Mouse (Mus musculus) MEL (cell line): ENCODE data around the gene Olfr544. TPM values are rescaled to one million over a fixed set of nuclear protein-coding genes. Genes with fewer than 3 reads are reported as not detected.
"Not testable (repeated sequence)": the region's sequence is repeated elsewhere in the genome, so short reads cannot be mapped to it uniquely, and the experiment has no call there.

ENCODE experiments used
- DNase-seq: peaks from one replicate; pipeline ENCODE4 v3.0.0; 2011; ENCODE audit warnings: low read depth, low spot score
- H3K27ac ChIP-seq: 2 replicates; pipeline ENCODE4 v1.5.1; 2012; ENCODE audit warnings: low read depth, mild to moderate bottlenecking, control low read depth, low read length, moderate library complexity; ENCODE audit not compliant: control insufficient read depth
- H3K27me3 ChIP-seq, 2 experiments: fragments of 150-350 bp in 1 of 2; sonication (generic) in 1 of 2; 2 replicates each; pipeline ENCODE4 v1.6.1; 2012; ENCODE audit warnings: low read length in 2 of 2, mild to moderate bottlenecking in 2 of 2, improper control_type of control experiment in 1 of 2, moderate library complexity in 1 of 2; ENCODE audit not compliant: insufficient read depth in 2 of 2, control insufficient read depth in 1 of 2
- H3K36me3 ChIP-seq, 2 experiments: 2 replicates each; pipeline ENCODE4 v1.6.1; 2012 to 2014; ENCODE audit warnings: low read length in 2 of 2, improper control_type of control experiment in 1 of 2, inconsistent platforms in 1 of 2, mild to moderate bottlenecking in 1 of 2; ENCODE audit not compliant: insufficient read depth in 2 of 2, control insufficient read depth in 1 of 2
- H3K4me1 ChIP-seq, 2 experiments: fragments of 150-350 bp in 1 of 2; sonication (generic) in 1 of 2; 2 replicates each; pipeline ENCODE4 v1.6.1; 2012; ENCODE audit warnings: low read length in 2 of 2, improper control_type of control experiment in 1 of 2, mild to moderate bottlenecking in 1 of 2; ENCODE audit not compliant: insufficient read depth in 2 of 2, control insufficient read depth in 1 of 2
- H3K4me3 ChIP-seq, 2 experiments: fragments of 150-350 bp in 1 of 2; sonication (generic) in 1 of 2; 2 replicates each; pipeline ENCODE4 v1.5.1; 2012; ENCODE audit warnings: low read depth in 2 of 2, low read length in 2 of 2, mild to moderate bottlenecking in 2 of 2, moderate library complexity in 2 of 2, control low read depth in 1 of 2, improper control_type of control experiment in 1 of 2; ENCODE audit not compliant: control insufficient read depth in 1 of 2, insufficient read depth in 1 of 2
- H3K79me2 ChIP-seq: 2 replicates; pipeline ENCODE4 v1.6.1; 2012; ENCODE audit warnings: mild to moderate bottlenecking, low read length, moderate library complexity; ENCODE audit not compliant: control insufficient read depth, poor library complexity, insufficient read depth
- H3K9ac ChIP-seq: 2 replicates; pipeline ENCODE4 v1.6.1; 2012; ENCODE audit warnings: low read depth, mild to moderate bottlenecking, control low read depth, low read length, moderate library complexity; ENCODE audit not compliant: control insufficient read depth, poor library complexity, severe bottlenecking
- H3K9me3 ChIP-seq: fragments of 150-350 bp; sonication (generic); replicated peaks from 2 replicates; pipeline ENCODE4 v1.6.1; 2012; ENCODE audit warnings: mild to moderate bottlenecking, low read length, improper control_type of control experiment, moderate library complexity; ENCODE audit not compliant: insufficient read depth
- BHLHE40 ChIP-seq: IDR thresholded peaks from 2 replicates; pipeline ENCODE4 v1.6.1; 2012; ENCODE audit warnings: low read depth, mild to moderate bottlenecking, inconsistent platforms, low read length, improper control_type of control experiment, borderline replicate concordance
- CHD1 ChIP-seq: IDR thresholded peaks from 2 replicates; pipeline ENCODE4 v1.6.1; 2012; ENCODE audit warnings: low read depth, mild to moderate bottlenecking, inconsistent platforms, low read length, improper control_type of control experiment
- CHD2 ChIP-seq: IDR thresholded peaks from 2 replicates; pipeline ENCODE4 v1.6.1; 2011; ENCODE audit warnings: low read length, improper control_type of control experiment
- CTCF ChIP-seq, 3 experiments: IDR thresholded peaks in 2 of 3; conservative IDR thresholded peaks in 1 of 3; 2 replicates each; pipeline ENCODE4 v1.5.1; 2011 to 2012; ENCODE audit warnings: low read length in 3 of 3, low read depth in 2 of 3, mild to moderate bottlenecking in 2 of 3, improper control_type of control experiment in 1 of 3, inconsistent platforms in 1 of 3, mixed read lengths in 1 of 3, moderate library complexity in 1 of 3; ENCODE audit not compliant: control insufficient read depth in 1 of 3, insufficient read depth in 1 of 3, poor library complexity in 1 of 3, severe bottlenecking in 1 of 3
- ELF1 ChIP-seq: IDR thresholded peaks from 2 replicates; pipeline ENCODE4 v1.6.1; 2014; ENCODE audit warnings: low read depth, mild to moderate bottlenecking, inconsistent platforms, low read length, improper control_type of control experiment, moderate library complexity
- EP300 ChIP-seq, 2 experiments: IDR thresholded peaks; 2 replicates each; pipeline ENCODE4 v1.6.1; 2011; ENCODE audit warnings: improper control_type of control experiment in 2 of 2, low read length in 2 of 2, low read depth in 1 of 2, mild to moderate bottlenecking in 1 of 2
- ETS1 ChIP-seq: IDR thresholded peaks from 2 replicates; pipeline ENCODE4 v1.6.1; 2012; ENCODE audit warnings: low read depth, mild to moderate bottlenecking, inconsistent platforms, low read length, improper control_type of control experiment, moderate library complexity
- KAT2A ChIP-seq: conservative IDR thresholded peaks from 2 replicates; pipeline ENCODE4 v1.6.1; 2012; ENCODE audit warnings: low read depth, low read length, improper control_type of control experiment, inconsistent platforms
- MAZ ChIP-seq: IDR thresholded peaks from 2 replicates; pipeline ENCODE4 v1.6.1; 2012; ENCODE audit warnings: low read depth, mild to moderate bottlenecking, inconsistent platforms, low read length, improper control_type of control experiment
- MXI1 ChIP-seq: IDR thresholded peaks from 2 replicates; pipeline ENCODE4 v1.6.1; 2011; ENCODE audit warnings: mild to moderate bottlenecking, low read depth, low read length, improper control_type of control experiment
- MYB ChIP-seq: IDR thresholded peaks from 2 replicates; pipeline ENCODE4 v1.6.1; 2011; ENCODE audit warnings: mild to moderate bottlenecking, low read depth, low read length, improper control_type of control experiment
- MYC ChIP-seq: IDR thresholded peaks from 2 replicates; pipeline ENCODE4 v1.6.1; 2011; ENCODE audit warnings: low read depth, mild to moderate bottlenecking, low read length, improper control_type of control experiment, moderate library complexity
- NRF1 ChIP-seq: IDR thresholded peaks from 2 replicates; pipeline ENCODE4 v1.6.1; 2014; ENCODE audit warnings: low read depth, mild to moderate bottlenecking, inconsistent platforms, low read length, improper control_type of control experiment, moderate library complexity; ENCODE audit not compliant: poor library complexity, insufficient read depth, severe bottlenecking
- POLR2AphosphoS2 ChIP-seq: IDR thresholded peaks from 2 replicates; pipeline ENCODE4 v1.6.1; 2011; ENCODE audit warnings: low read length, improper control_type of control experiment
- POLR2AphosphoS5 ChIP-seq: IDR thresholded peaks from 2 replicates; pipeline ENCODE4 v1.6.1; 2012; ENCODE audit warnings: low read depth, borderline replicate concordance, mild to moderate bottlenecking, inconsistent platforms, low read length, moderate library complexity, mixed read lengths
- RAD21 ChIP-seq: IDR thresholded peaks from 2 replicates; pipeline ENCODE4 v1.6.1; 2011; ENCODE audit warnings: mild to moderate bottlenecking, low read depth, low read length, improper control_type of control experiment
- SIN3A ChIP-seq: IDR thresholded peaks from 2 replicates; pipeline ENCODE4 v1.6.1; 2012; ENCODE audit warnings: low read length, improper control_type of control experiment, inconsistent platforms
- TBP ChIP-seq: IDR thresholded peaks from 2 replicates; pipeline ENCODE4 v1.8.0; 2011; ENCODE audit warnings: low read depth, low read length, improper control_type of control experiment
- TCF12 ChIP-seq: IDR thresholded peaks from 2 replicates; pipeline ENCODE4 v1.6.1; 2014; ENCODE audit warnings: low read depth, mild to moderate bottlenecking, inconsistent platforms, low read length, improper control_type of control experiment, moderate library complexity
- ZC3H11A ChIP-seq: IDR thresholded peaks from 2 replicates; pipeline ENCODE4 v1.6.1; 2012; ENCODE audit warnings: low read depth, mild to moderate bottlenecking, inconsistent platforms, low read length, improper control_type of control experiment
- ZKSCAN1 ChIP-seq: IDR thresholded peaks from 2 replicates; pipeline ENCODE4 v1.6.1; 2012; ENCODE audit warnings: low read depth, mild to moderate bottlenecking, inconsistent platforms, low read length, improper control_type of control experiment, moderate library complexity
- polyA plus RNA-seq, 2 experiments: library from polyadenylated mRNA; stranded (reverse) in 1 of 2; unstranded in 1 of 2; fragments of >175 nt in 1 of 2; fragments of >200 nt in 1 of 2; gene quantifications; 2 replicates each; pipeline versions ENCODE4 v1.2.1 to v1.2.4; 2012; ENCODE audit warnings: low replicate concordance in 2 of 2, low read depth in 1 of 2; ENCODE audit not compliant: insufficient read length in 2 of 2, insufficient read depth in 1 of 2, missing spikeins in 1 of 2
- total RNA-seq: library from RNA; depleted of rRNA; stranded (reverse); fragments of 300-350 nt; gene quantifications from 2 replicates; pipeline ENCODE4 v1.2.3, GENCODE M21; 2012

Olfr544 gene
- total and polyA plus RNA-seq, 3 experiments, result 0.04 to 0.07 TPM; not detected in 1

DNA sequence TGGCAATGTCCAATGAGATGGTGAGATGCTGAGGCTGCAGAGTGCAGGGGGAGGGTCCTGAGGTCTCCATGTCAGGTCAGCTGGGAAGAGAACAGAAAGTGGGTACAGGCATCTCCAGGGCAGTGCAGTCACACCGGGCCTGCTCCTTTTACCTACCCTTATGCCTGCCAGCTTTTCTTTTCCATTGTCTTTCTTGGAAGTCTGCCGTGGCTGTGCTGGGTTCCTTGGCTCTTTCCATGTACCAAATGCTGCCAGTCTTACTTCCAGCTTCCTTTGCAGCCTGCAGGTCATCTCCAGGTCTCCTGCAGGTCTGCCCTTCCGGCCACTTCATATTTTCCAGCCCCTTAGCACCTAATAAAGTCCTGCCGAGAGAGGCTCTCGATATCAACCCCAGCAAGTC, 13.9 kb upstream of the Olfr544 start:
- TF ChIP-seq MYB (no peak), POLR2AphosphoS5 (no peak), ETS1 (no peak), MAZ (no peak), ZKSCAN1 (no peak), CTCF (IDR thresholded peaks at IDR 0.05 in 2 of 3, conservative IDR thresholded peaks at IDR 0.05 in 1 of 3; ENCODE audit: control insufficient read depth in 1 of 3, insufficient read depth in 1 of 3, low read depth in 2 of 3, low read length in 3 of 3, poor library complexity in 1 of 3, severe bottlenecking in 1 of 3) (no peak), MYC (no peak)
- Histone ChIP-seq H3K4me3 (no peak overlapping the region), H3K9ac (no peak overlapping the region), H3K9me3 (no peaks in the 10 kb centered on the region), H3K27me3 (no peaks in the 10 kb centered on the region), H3K36me3 (no peaks in the 10 kb centered on the region), H3K79me2 (no peaks in the 10 kb centered on the region), H3K27ac (no peak overlapping the region), H3K4me1 (no peaks in the 10 kb centered on the region; a peak in 1 of 4 replicates)
- DNase-seq, result no peak

DNA sequence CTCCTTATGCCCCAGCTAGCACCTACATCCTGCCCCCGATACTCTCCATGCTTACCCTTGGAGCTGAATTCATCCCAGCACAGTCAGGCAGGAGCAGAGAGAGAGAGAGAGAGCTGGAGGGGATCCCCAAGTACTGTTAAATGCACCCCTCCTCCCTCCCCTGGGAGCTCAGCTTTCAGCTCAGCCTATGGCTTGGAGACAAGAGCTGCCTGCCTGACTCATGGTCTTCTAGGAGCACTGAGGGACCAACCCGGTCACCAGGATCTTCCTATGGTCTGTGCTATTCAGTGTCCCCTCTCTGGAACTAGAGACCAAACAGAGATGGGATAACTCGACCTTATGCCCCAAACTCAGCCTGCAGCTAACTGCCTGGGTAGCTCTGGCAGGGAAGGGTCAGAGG, 11.4 kb upstream of the Olfr544 start, which contains the start of gene Olfr545:
TSS of gene Olfr545 (minus strand) at position 101 of the 400 bp plus-strand sequence.
- H3K9me3 ChIP-seq, result no peaks in the 10 kb centered on the region
- no peak for DNase-seq
- H3K79me2 ChIP-seq, result no peaks in the 10 kb centered on the region
- no peak within 1 kb of the TSS for H3K4me3 ChIP-seq
- H3K27ac ChIP-seq, result no peak within 1 kb of the TSS
- no peak within 1 kb of the TSS for H3K9ac ChIP-seq
- TF ChIP-seq SIN3A (no peak), MYB (no peak), KAT2A (no peak), CHD2 (no peak), ELF1 (no peak), POLR2AphosphoS2 (no peak), BHLHE40 (no peak), RAD21 (no peak), EP300 (IDR thresholded peaks at IDR 0.05; ENCODE audit: low read depth in 1 of 2, low read length in 2 of 2) (no peak), MXI1 (no peak), TBP (no peak), CHD1 (no peak), TCF12 (no peak), ZC3H11A (no peak), NRF1 (no peak)
- no peaks in the 10 kb centered on the region for H3K36me3 ChIP-seq
- no peaks in the 10 kb centered on the region for H3K4me1 ChIP-seq
- H3K27me3 ChIP-seq, result no peaks in the 10 kb centered on the region

DNA sequence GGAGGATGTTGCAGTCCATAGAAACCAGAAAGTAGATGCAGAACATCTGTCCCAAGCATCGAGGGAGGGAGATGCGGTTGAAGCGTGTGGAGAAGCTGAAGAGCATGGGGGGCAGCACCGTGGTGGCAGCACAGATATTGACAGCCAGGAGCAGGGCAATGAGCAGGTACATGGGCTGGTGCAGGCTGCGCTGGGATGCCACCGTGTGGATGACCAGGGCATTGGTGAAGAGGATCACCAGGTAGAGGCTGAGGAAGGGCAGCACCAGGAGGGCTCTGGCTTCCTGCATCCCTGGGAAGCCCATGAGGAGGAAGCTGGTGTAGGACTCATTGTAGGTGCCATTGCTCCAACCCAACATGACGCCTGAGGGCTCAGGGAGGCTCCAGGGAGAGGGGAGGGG, 6.3 kb upstream of the Olfr544 start:
- H3K27ac ChIP-seq, H3K79me2 ChIP-seq, H3K9me3 ChIP-seq, H3K36me3 ChIP-seq, DNase-seq, H3K9ac ChIP-seq, H3K27me3 ChIP-seq, H3K4me3 ChIP-seq, H3K4me1 ChIP-seq: not testable (repeated sequence)
